In genomic region chr1:43916854-43917253, GRCm38 (mm10) we compare ENCODE assay signal across 23 mouse cellular contexts. TPM values are rescaled to one million over a fixed set of nuclear protein-coding genes. Genes with fewer than 3 reads are reported as not detected.
A peak's percentile ranks its signal among the peaks of the same experiment; 100 is the strongest.
DNase-seq lines count a peak whose midpoint lies in the region; ATAC-seq and TF ChIP-seq lines count a peak whose summit lies in the region.
"Had no signal": no experiment of that assay in that cellular context is flagged by ENCODE, and none has a peak within 500 bp of the region (broad histone marks: within the 10 kb centered on the region; RNA-seq: fewer than 3 reads in every experiment).

No protein-coding gene starts in this region.

- H3K27ac ChIP-seq in MEL (ENCODE audit: control insufficient read depth, low read depth, low read length), result peak overlapping the region; percentile 76
- H3K27ac ChIP-seq in heart, adult 2 months, result no peak overlapping the region
- H3K27ac ChIP-seq in lung, postnatal 0 days (ENCODE audit: low read length), result no peak overlapping the region
- H3K27ac ChIP-seq: embryonic facial prominence, embryonic 10.5 days; forebrain, embryonic 13.5 days; heart, embryonic 15.5 days; hindbrain, embryonic 13.5 days; hindbrain, postnatal 0 days had no signal

- peak; percentile 61 for DNase-seq in A20 (ENCODE audit: low read depth, low spot score)
- DNase-seq in MEL (ENCODE audit: low read depth, low spot score), result peak; percentile 73
- DNase-seq in heart, adult 2 months, result no peak
- no peak for DNase-seq in layer of hippocampus, adult 18-20 months (ENCODE audit: low spot score in 2 of 2)
- DNase-seq in cerebellum, postnatal 10 days, result no peak
- DNase-seq in lung, postnatal 0 days (ENCODE audit: low spot score), result no peak
- DNase-seq: adrenal gland, adult 2 months; adrenal gland, postnatal 36 days; cerebellum, adult 11 months; cerebellum, adult 8-10 months; cerebellum, postnatal 36 days; forebrain, postnatal 0 days; gastrocnemius, postnatal 14 days; heart, adult 18-20 months; heart, postnatal 14 days had no signal

- peaks cover 0 to 14% of the 10 kb centered on the region in 2 experiments; a peak in 2 of 4 replicates for H3K36me3 ChIP-seq in MEL (ENCODE audit: control insufficient read depth in 1 of 2, insufficient read depth in 2 of 2, low read length in 2 of 2)
- no peaks in the 10 kb centered on the region for H3K36me3 ChIP-seq in heart, adult 2 months (ENCODE audit: control insufficient read depth, insufficient read depth, low read length)
- H3K36me3 ChIP-seq in lung, postnatal 0 days (ENCODE audit: insufficient read depth, low read length), result no peaks in the 10 kb centered on the region
- H3K36me3 ChIP-seq: embryonic facial prominence, embryonic 10.5 days; heart, embryonic 15.5 days; hindbrain, embryonic 13.5 days had no signal

- TF ChIP-seq POLR2A in MEL (IDR thresholded peaks at IDR 0.05; ENCODE audit: control insufficient read depth in 1 of 2, insufficient read depth in 1 of 2, low read depth in 1 of 2, low read length in 2 of 2, poor library complexity in 1 of 2), result no peak
- TF ChIP-seq POLR2A in heart, adult 2 months (IDR thresholded peaks at IDR 0.05; ENCODE audit: insufficient read depth, low read depth, low read length), result no peak

- no peak for TF ChIP-seq RAD21 in MEL (IDR thresholded peaks at IDR 0.05; ENCODE audit: low read depth, low read length)

- WGBS in heart, adult 2 months, result 53% methylated on average over 2 of the region's 2 CpGs
- 47% methylated on average over 2 of the region's 2 CpGs for WGBS in lung, postnatal 0 days

- no peaks in the 10 kb centered on the region for H3K79me2 ChIP-seq in MEL (ENCODE audit: control insufficient read depth, insufficient read depth, low read length, poor library complexity)
- H3K79me2 ChIP-seq in heart, adult 2 months (replicated peaks; ENCODE audit: control insufficient read depth, insufficient read depth, low read length), result no peaks in the 10 kb centered on the region

- no peaks in the 10 kb centered on the region for H3K27me3 ChIP-seq in MEL (ENCODE audit: control insufficient read depth in 1 of 2, insufficient read depth in 2 of 2, low read length in 2 of 2)
- no peaks in the 10 kb centered on the region for H3K27me3 ChIP-seq in heart, adult 2 months (ENCODE audit: control insufficient read depth, insufficient read depth, low read length)
- H3K27me3 ChIP-seq in lung, postnatal 0 days (replicated peaks; ENCODE audit: insufficient read depth, low read length), result no peaks in the 10 kb centered on the region
- H3K27me3 ChIP-seq: forebrain, embryonic 13.5 days; heart, embryonic 15.5 days; hindbrain, embryonic 13.5 days had no signal

- no peak for TF ChIP-seq CTCF in MEL (IDR thresholded peaks at IDR 0.05 in 2 of 3, conservative IDR thresholded peaks at IDR 0.05 in 1 of 3; ENCODE audit: control insufficient read depth in 1 of 3, insufficient read depth in 1 of 3, low read depth in 2 of 3, low read length in 3 of 3, poor library complexity in 1 of 3, severe bottlenecking in 1 of 3)
- no peak for TF ChIP-seq CTCF in heart, adult 2 months (IDR thresholded peaks at IDR 0.05)
- no peak for TF ChIP-seq CTCF in lung, postnatal 0 days (IDR thresholded peaks at IDR 0.05)

- peak; percentile 37 to 52; a peak in 1 of 4 replicates for TF ChIP-seq EP300 in MEL (IDR thresholded peaks at IDR 0.05; ENCODE audit: low read depth in 1 of 2, low read length in 2 of 2)
- TF ChIP-seq EP300 in heart, adult 2 months (IDR thresholded peaks at IDR 0.05; ENCODE audit: insufficient read depth, low read depth, low read length), result no peak
- TF ChIP-seq EP300 in lung, postnatal 0 days (IDR thresholded peaks at IDR 0.05), result no peak

- H3K4me2 ChIP-seq in lung, postnatal 0 days (replicated peaks; ENCODE audit: low read depth, low read length), result no peak overlapping the region
- H3K4me2 ChIP-seq: forebrain, embryonic 13.5 days; heart, embryonic 11.5 days; heart, embryonic 15.5 days; hindbrain, embryonic 13.5 days had no signal

- peaks cover 4 to 17% of the 10 kb centered on the region in 2 experiments for H3K4me1 ChIP-seq in MEL (ENCODE audit: control insufficient read depth in 1 of 2, insufficient read depth in 2 of 2, low read length in 2 of 2)
- no peaks in the 10 kb centered on the region for H3K4me1 ChIP-seq in heart, adult 2 months (ENCODE audit: control insufficient read depth, insufficient read depth, low read length)
- no peaks in the 10 kb centered on the region for H3K4me1 ChIP-seq in lung, postnatal 0 days (ENCODE audit: insufficient read depth, low read depth, low read length)
- H3K4me1 ChIP-seq: embryonic facial prominence, embryonic 10.5 days; forebrain, embryonic 13.5 days; heart, embryonic 15.5 days; hindbrain, embryonic 13.5 days had no signal

- H3K9me3 ChIP-seq in MEL (replicated peaks; ENCODE audit: insufficient read depth, low read length), result no peaks in the 10 kb centered on the region
- no peaks in the 10 kb centered on the region for H3K9me3 ChIP-seq in lung, postnatal 0 days (ENCODE audit: low read length)
- H3K9me3 ChIP-seq: embryonic facial prominence, embryonic 10.5 days; forebrain, embryonic 13.5 days; heart, embryonic 15.5 days; hindbrain, embryonic 13.5 days had no signal

- intact Hi-C loops in heart, adult 2 months (cut with DNase I), result no loop called here

- peak; percentile 68 for ATAC-seq in megakaryocyte, adult 5-6 weeks (ENCODE audit: poor library complexity, severe bottlenecking)
- no peak for ATAC-seq in lung, postnatal 0 days
- ATAC-seq: CD4-positive, CD25-positive, alpha-beta regulatory T cell, adult 4 months; forebrain, embryonic 13.5 days; forebrain, postnatal 0 days; hindbrain, postnatal 0 days had no signal

- no peak overlapping the region for H3K9ac ChIP-seq in MEL (ENCODE audit: control insufficient read depth, low read depth, low read length, poor library complexity, severe bottlenecking)
- no peak overlapping the region for H3K9ac ChIP-seq in heart, adult 2 months (ENCODE audit: low read depth, low read length)
- no peak overlapping the region for H3K9ac ChIP-seq in lung, postnatal 0 days (replicated peaks; ENCODE audit: low read depth)
- H3K9ac ChIP-seq: forebrain, embryonic 13.5 days; forebrain, postnatal 0 days; heart, embryonic 15.5 days; hindbrain, embryonic 13.5 days had no signal

- no peak overlapping the region for H3K4me3 ChIP-seq in MEL (ENCODE audit: control insufficient read depth in 1 of 2, insufficient read depth in 1 of 2, low read depth in 2 of 2, low read length in 2 of 2)
- no peak overlapping the region for H3K4me3 ChIP-seq in heart, adult 2 months
- H3K4me3 ChIP-seq in lung, postnatal 0 days (ENCODE audit: low read depth, low read length), result no peak overlapping the region
- H3K4me3 ChIP-seq: embryonic facial prominence, embryonic 10.5 days; forebrain, embryonic 13.5 days; heart, embryonic 15.5 days; hindbrain, embryonic 13.5 days had no signal

TF ChIP-seq in MEL, 35 proteins besides CTCF, POLR2A, EP300 and RAD21:
- TF ChIP-seq MAZ (IDR thresholded peaks at IDR 0.05; ENCODE audit: low read depth, low read length), result no peak
- TF ChIP-seq USF2 (IDR thresholded peaks at IDR 0.05; ENCODE audit: borderline replicate concordance in 1 of 2, insufficient read depth in 1 of 2, low read depth in 1 of 2, low read length in 2 of 2), result no peak
- TF ChIP-seq UBTF (IDR thresholded peaks at IDR 0.05; ENCODE audit: borderline replicate concordance, insufficient read depth, low read depth, low read length), result no peak
- 0 out of 2 replicates have a peak, but pooled peaks have one; percentile 38 for TF ChIP-seq GABPA (IDR thresholded peaks at IDR 0.05; ENCODE audit: low read depth, low read length)
- 0 out of 2 replicates have a peak, but pooled peaks have one; percentile 14 for TF ChIP-seq HCFC1 (IDR thresholded peaks at IDR 0.05; ENCODE audit: low read depth, low read length)
- TF ChIP-seq ETS1 (IDR thresholded peaks at IDR 0.05; ENCODE audit: low read depth, low read length), result peak; percentile 65
- no peak for TF ChIP-seq ZC3H11A (IDR thresholded peaks at IDR 0.05; ENCODE audit: low read depth, low read length)
- TF ChIP-seq KAT2A (conservative IDR thresholded peaks at IDR 0.05; ENCODE audit: low read depth, low read length), result peak; percentile 43; the same call in 1 of the 2 replicates

RNA-seq across cellular contexts. Expression of gene Tpp2, which starts 16.6 kb away (rescaled TPM):
- 47.4 and 52.0 TPM in 2 replicates for total RNA-seq in MEL (2012; rRNA removed)
- 10 to 100 TPM in 1 of 2 experiments, not detected in 1; 41.1 TPM for polyA plus RNA-seq in MEL (2012; ENCODE audit: insufficient read depth in 1 of 2, insufficient read length in 2 of 2, low read depth in 1 of 2, low replicate concordance in 2 of 2, missing spikeins in 1 of 2)
- total RNA-seq in megakaryocyte, adult 5-6 weeks (2015), result 69.7 and 80.3 TPM in 2 replicates
- 77.1 and 84.2 TPM in 2 replicates for total RNA-seq in megakaryocyte, adult 5-6 weeks (2017)
- total RNA-seq in heart, adult 2 months (2021), result 10 to 100 TPM; 36.3 to 43.5 TPM
- 7.5 and 17.5 TPM in 2 replicates for polyA plus RNA-seq in heart, adult 2 months (2012; rRNA removed)
- 10 to 100 TPM; 44.9 to 46.4 TPM for total RNA-seq in layer of hippocampus, adult 18-20 months (2021)
- 28.0 and 30.1 TPM in 2 replicates for polyA plus RNA-seq in lung, postnatal 0 days (2015; fragmentation: Nextera tagmentation; extraction: Ambion mirVana)

Comparison
In these comparisons a context has a peak if more than half of its experiments do, and no peak if none do; other contexts are left out.
1. DNase-seq: peak in A20 (single experiment) and MEL (single experiment); none in heart, adult 2 months (0 of 2), layer of hippocampus, adult 18-20 months (0 of 2), cerebellum, postnatal 10 days (0 of 2) and lung, postnatal 0 days (single experiment).